Mouse (Mus musculus): ENCODE measurements at regions not wholly inside any gene's neighbourhood (a gene's known extent, or its start where the extent isn't known, plus 50 kb on each side); places are given as distances from the start of the nearest gene placed in this dataset.
A peak's percentile ranks its signal among the peaks of the same experiment; 100 is the strongest.

- no peak for DNase-seq (ENCODE audit: low spot score in 2 of 2)
Measured at GRCm38 (mm10) chr4:70844742-70845141, 309.9 kb upstream of the Megf9 start.

- DNase-seq (ENCODE audit: low spot score in 2 of 2) = no peak
Measured at GRCm38 (mm10) chr4:70810956-70811316, 276.1 kb upstream of the Megf9 start.

- DNase-seq (ENCODE audit: low spot score in 2 of 2) = no peak
Measured at GRCm38 (mm10) chr4:70810311-70810955, 275.6 kb upstream of the Megf9 start.

GRCm38 (mm10) chr4:70804925-70805342 lies 270.1 kb upstream of the Megf9 start:
- DNase-seq (ENCODE audit: low spot score in 2 of 2) = no peak

- DNase-seq (ENCODE audit: low spot score in 2 of 2) = no peak
Measured at GRCm38 (mm10) chr4:70798483-70798882, 263.7 kb upstream of the Megf9 start.

- no peak for DNase-seq (ENCODE audit: low spot score in 2 of 2)
Measured at GRCm38 (mm10) chr4:70797935-70798334, 263.1 kb upstream of the Megf9 start.

- DNase-seq (ENCODE audit: low spot score in 2 of 2) = no peak
Measured at GRCm38 (mm10) chr4:70783487-70783886, 248.7 kb upstream of the Megf9 start.

GRCm38 (mm10) chr4:70781591-70781990 lies 246.8 kb upstream of the Megf9 start:
- DNase-seq (ENCODE audit: low spot score in 2 of 2) = no peak

GRCm38 (mm10) chr4:70776273-70776672 lies 241.5 kb upstream of the Megf9 start:
- no peak for DNase-seq (ENCODE audit: low spot score in 2 of 2)

- no peak for DNase-seq (ENCODE audit: low spot score in 2 of 2)
Measured at GRCm38 (mm10) chr4:70743425-70743824, 208.6 kb upstream of the Megf9 start.

GRCm38 (mm10) chr4:70742002-70742401 lies 207.2 kb upstream of the Megf9 start:
- DNase-seq (ENCODE audit: low spot score in 2 of 2) = no peak

GRCm38 (mm10) chr4:70741121-70741520 lies 206.3 kb upstream of the Megf9 start:
- DNase-seq (ENCODE audit: low spot score in 2 of 2) = no peak

GRCm38 (mm10) chr4:70709126-70709689 lies 174.4 kb upstream of the Megf9 start:
- DNase-seq (ENCODE audit: low spot score in 2 of 2) = no peak

GRCm38 (mm10) chr4:70705128-70705752 lies 170.4 kb upstream of the Megf9 start:
- no peak for DNase-seq (ENCODE audit: low spot score in 2 of 2)

GRCm38 (mm10) chr4:70700894-70701293 lies 166.1 kb upstream of the Megf9 start:
- DNase-seq (ENCODE audit: low spot score in 2 of 2) = no peak

- no peak for DNase-seq (ENCODE audit: low spot score in 2 of 2)
Measured at GRCm38 (mm10) chr4:70664181-70664580, 129.4 kb upstream of the Megf9 start.

- DNase-seq (ENCODE audit: low spot score in 2 of 2) = no peak
Measured at GRCm38 (mm10) chr4:70621431-70621837, 86.6 kb upstream of the Megf9 start.

GRCm38 (mm10) chr4:70619636-70620287 lies 85.0 kb upstream of the Megf9 start:
- DNase-seq (ENCODE audit: low spot score in 2 of 2) = no peak

GRCm38 (mm10) chr4:70615794-70616193 lies 81.0 kb upstream of the Megf9 start:
- no peak for DNase-seq (ENCODE audit: low spot score in 2 of 2)

GRCm38 (mm10) chr4:70614411-70614810 lies 79.6 kb upstream of the Megf9 start:
- DNase-seq (ENCODE audit: low spot score in 2 of 2) = no peak

GRCm38 (mm10) chr4:70603209-70603852 lies 68.5 kb upstream of the Megf9 start:
- DNase-seq (ENCODE audit: low spot score in 2 of 2) = no peak

GRCm38 (mm10) chr4:70601301-70601700 lies 66.5 kb upstream of the Megf9 start:
- peak in 1 of 2 experiments; percentile 7 for DNase-seq (ENCODE audit: low spot score in 2 of 2)

Measured in urinary bladder, adult 18-20 months (tissue).